Mouse (Mus musculus) limb, embryonic 12.5 days (tissue): Measurements from ENCODE around the gene Olfr2. TPM values are rescaled to one million over a fixed set of nuclear protein-coding genes. Genes with fewer than 3 reads are reported as not detected.

ENCODE experiments used
- ATAC-seq: fragments of 200-750 bp; cut with Nextera tagmentation; 2 replicates; pipeline ENCODE4 v1.8.0; 2017; ENCODE audit warnings: low read depth, moderate TSS enrichment; ENCODE audit not compliant: insufficient number of reproducible peaks, insufficient read depth, low FRiP score, low TSS enrichment
- H3K27ac ChIP-seq: fragments of 300-500 bp; sonication (generic); 2 replicates; pipeline ENCODE4 v1.5.1; 2016; ENCODE audit warnings: mild to moderate bottlenecking, moderate library complexity
- H3K27me3 ChIP-seq: fragments of 300-500 bp; sonication (generic); 2 replicates; pipeline ENCODE4 v1.6.1; 2016; ENCODE audit warnings: mild to moderate bottlenecking, moderate library complexity
- H3K36me3 ChIP-seq: fragments of 300-500 bp; sonication (generic); 2 replicates; pipeline ENCODE4 v1.6.1; 2016; ENCODE audit warnings: mild to moderate bottlenecking, moderate library complexity
- H3K4me1 ChIP-seq: fragments of 300-500 bp; sonication (generic); replicated peaks from 2 replicates; pipeline ENCODE4 v1.6.1; 2016
- H3K4me2 ChIP-seq: fragments of 300-500 bp; sonication (generic); 2 replicates; pipeline ENCODE4 v1.6.1; 2016; ENCODE audit warnings: mild to moderate bottlenecking, moderate library complexity
- H3K4me3 ChIP-seq: fragments of 300-500 bp; sonication (generic); replicated peaks from 2 replicates; pipeline ENCODE4 v1.5.1; 2016; ENCODE audit warnings: mild to moderate bottlenecking
- H3K9ac ChIP-seq: fragments of 300-500 bp; sonication (generic); replicated peaks from 2 replicates; pipeline ENCODE4 v1.6.1; 2016; ENCODE audit warnings: mild to moderate bottlenecking, moderate library complexity
- H3K9me3 ChIP-seq: fragments of 300-500 bp; sonication (generic); 2 replicates; pipeline ENCODE4 v1.6.1; 2016; ENCODE audit warnings: mild to moderate bottlenecking, moderate library complexity
- WGBS: fragments of 180-500 bp; shearing (Covaris S2); methylation state at CpG from one replicate; pipeline ENCODE4 v1.1.7; 2016; 5-methylcytosine and 5-hydroxymethylcytosine counted together
- polyA plus RNA-seq: library from polyadenylated mRNA; unstranded; fragments of >200 nt; fragmentation: Nextera tagmentation; extraction: Ambion mirVana; gene quantifications from 2 replicates; pipeline ENCODE4 v1.2.1, GENCODE M21; 2016

Gene Olfr2
- polyA plus RNA-seq, 1 experiment from 2014 or later: not detected

- H3K36me3 ChIP-seq: no peaks in the 10 kb centered on the region
- H3K4me2 ChIP-seq: no peak within 1 kb of the TSS
- 93% methylated on average over 1 of the region's 1 CpGs for WGBS
- no peak within 1 kb of the TSS for H3K9ac ChIP-seq
- H3K27me3 ChIP-seq: no peaks in the 10 kb centered on the region
- H3K4me3 ChIP-seq: no peak within 1 kb of the TSS
- H3K27ac ChIP-seq: no peak within 1 kb of the TSS
- no peaks in the 10 kb centered on the region for H3K4me1 ChIP-seq
- H3K9me3 ChIP-seq: no peaks in the 10 kb centered on the region
- ATAC-seq: no peak
These were observed 42.0 kb downstream of the Olfr2 start, which contains the start of gene Olfr6 for GRCm38 (mm10) chr7:106963837-106964236. TSS of gene Olfr6 (minus strand) at chr7:106963937.

GRCm38 (mm10) chr7:106948212-106948611 is 57.7 kb downstream of the Olfr2 start, which contains the start of gene Olfr710:
TSS of gene Olfr710 (minus strand) at chr7:106948312.
- Histone ChIP-seq H3K4me3 (no peak within 1 kb of the TSS), H3K4me2 (no peak within 1 kb of the TSS), H3K9me3 (no peaks in the 10 kb centered on the region), H3K27ac (no peak within 1 kb of the TSS), H3K36me3 (no peaks in the 10 kb centered on the region), H3K9ac (no peak within 1 kb of the TSS), H3K27me3 (no peaks in the 10 kb centered on the region), H3K4me1 (no peaks in the 10 kb centered on the region)
- WGBS: 77% methylated on average over 3 of the region's 3 CpGs
- ATAC-seq: no peak

Other genes with a start within 250 kb of the Olfr2 start
- not detected in 2 replicates for gene Olfr699, start 212.9 kb downstream of the Olfr2 start, polyA plus RNA-seq
- not detected in 2 replicates for gene Olfr700, start 197.2 kb downstream of the Olfr2 start, polyA plus RNA-seq
- not detected in 2 replicates for gene Olfr701, start 191.9 kb downstream of the Olfr2 start, polyA plus RNA-seq
- gene Olfr702, start 172.2 kb downstream of the Olfr2 start, polyA plus RNA-seq: not detected in 2 replicates
- not detected in 2 replicates for gene Olfr703, start 162.7 kb downstream of the Olfr2 start, polyA plus RNA-seq
- not detected in 2 replicates for gene Olfr704, start 142.9 kb downstream of the Olfr2 start, polyA plus RNA-seq
- gene Olfr705, start 129.2 kb downstream of the Olfr2 start, polyA plus RNA-seq: not detected in 2 replicates
- gene Olfr706, start 117.9 kb downstream of the Olfr2 start, polyA plus RNA-seq: not detected in 2 replicates
- not detected in 2 replicates for gene Olfr707, start 104.8 kb downstream of the Olfr2 start, polyA plus RNA-seq
- gene Olfr1532-ps1, start 98.1 kb downstream of the Olfr2 start, polyA plus RNA-seq: not detected in 2 replicates
- not detected in 2 replicates for gene Olfr709-ps1, start 73.9 kb downstream of the Olfr2 start, polyA plus RNA-seq
- gene Olfr710, start 57.8 kb downstream of the Olfr2 start, polyA plus RNA-seq: not detected in 2 replicates
- gene Olfr6, start 42.1 kb downstream of the Olfr2 start, polyA plus RNA-seq: not detected in 2 replicates
- not detected in 2 replicates for gene Olfr711, start 30.6 kb downstream of the Olfr2 start, polyA plus RNA-seq
- not detected in 2 replicates for gene Olfr713, start 25.1 kb upstream of the Olfr2 start, polyA plus RNA-seq
- not detected in 2 replicates for gene Olfr714, start 64.9 kb upstream of the Olfr2 start, polyA plus RNA-seq
- gene Olfr17, start 87.1 kb upstream of the Olfr2 start, polyA plus RNA-seq: not detected in 2 replicates
- not detected in 2 replicates for gene Olfr715b, start 104.3 kb upstream of the Olfr2 start, polyA plus RNA-seq
- not detected in 2 replicates for gene Olfr715, start 125.0 kb upstream of the Olfr2 start, polyA plus RNA-seq
- not detected in 2 replicates for gene Olfr716, start 132.3 kb upstream of the Olfr2 start, polyA plus RNA-seq
- gene Nlrp14, start 160.9 kb upstream of the Olfr2 start, polyA plus RNA-seq: not detected in 2 replicates
- not detected in 2 replicates for gene Rbmxl2, start 203.4 kb upstream of the Olfr2 start, polyA plus RNA-seq